Mouse (Mus musculus) MEL (cell line): ENCODE measurements around the gene Uprt. TPM values are rescaled to one million over a fixed set of nuclear protein-coding genes. Genes with fewer than 3 reads are reported as not detected.

Experiments
- DNase-seq: peaks from one replicate; pipeline ENCODE4 v3.0.0; 2011; ENCODE audit warnings: low read depth, low spot score
- H3K27ac ChIP-seq: 2 replicates; pipeline ENCODE4 v1.5.1; 2012; ENCODE audit warnings: low read depth, mild to moderate bottlenecking, control low read depth, low read length, moderate library complexity; ENCODE audit not compliant: control insufficient read depth
- H3K27me3 ChIP-seq, 2 experiments: fragments of 150-350 bp in 1 of 2; sonication (generic) in 1 of 2; 2 replicates each; pipeline ENCODE4 v1.6.1; 2012; ENCODE audit warnings: low read length in 2 of 2, mild to moderate bottlenecking in 2 of 2, improper control_type of control experiment in 1 of 2, moderate library complexity in 1 of 2; ENCODE audit not compliant: insufficient read depth in 2 of 2, control insufficient read depth in 1 of 2
- H3K36me3 ChIP-seq, 2 experiments: 2 replicates each; pipeline ENCODE4 v1.6.1; 2012 to 2014; ENCODE audit warnings: low read length in 2 of 2, improper control_type of control experiment in 1 of 2, inconsistent platforms in 1 of 2, mild to moderate bottlenecking in 1 of 2; ENCODE audit not compliant: insufficient read depth in 2 of 2, control insufficient read depth in 1 of 2
- H3K4me1 ChIP-seq, 2 experiments: fragments of 150-350 bp in 1 of 2; sonication (generic) in 1 of 2; 2 replicates each; pipeline ENCODE4 v1.6.1; 2012; ENCODE audit warnings: low read length in 2 of 2, improper control_type of control experiment in 1 of 2, mild to moderate bottlenecking in 1 of 2; ENCODE audit not compliant: insufficient read depth in 2 of 2, control insufficient read depth in 1 of 2
- H3K4me3 ChIP-seq, 2 experiments: fragments of 150-350 bp in 1 of 2; sonication (generic) in 1 of 2; 2 replicates each; pipeline ENCODE4 v1.5.1; 2012; ENCODE audit warnings: low read depth in 2 of 2, low read length in 2 of 2, mild to moderate bottlenecking in 2 of 2, moderate library complexity in 2 of 2, control low read depth in 1 of 2, improper control_type of control experiment in 1 of 2; ENCODE audit not compliant: control insufficient read depth in 1 of 2, insufficient read depth in 1 of 2
- H3K79me2 ChIP-seq: 2 replicates; pipeline ENCODE4 v1.6.1; 2012; ENCODE audit warnings: mild to moderate bottlenecking, low read length, moderate library complexity; ENCODE audit not compliant: control insufficient read depth, poor library complexity, insufficient read depth
- H3K9ac ChIP-seq: 2 replicates; pipeline ENCODE4 v1.6.1; 2012; ENCODE audit warnings: low read depth, mild to moderate bottlenecking, control low read depth, low read length, moderate library complexity; ENCODE audit not compliant: control insufficient read depth, poor library complexity, severe bottlenecking
- H3K9me3 ChIP-seq: fragments of 150-350 bp; sonication (generic); replicated peaks from 2 replicates; pipeline ENCODE4 v1.6.1; 2012; ENCODE audit warnings: mild to moderate bottlenecking, low read length, improper control_type of control experiment, moderate library complexity; ENCODE audit not compliant: insufficient read depth
- BHLHE40 ChIP-seq: IDR thresholded peaks from 2 replicates; pipeline ENCODE4 v1.6.1; 2012; ENCODE audit warnings: low read depth, mild to moderate bottlenecking, inconsistent platforms, low read length, improper control_type of control experiment, borderline replicate concordance
- CHD1 ChIP-seq: IDR thresholded peaks from 2 replicates; pipeline ENCODE4 v1.6.1; 2012; ENCODE audit warnings: low read depth, mild to moderate bottlenecking, inconsistent platforms, low read length, improper control_type of control experiment
- CHD2 ChIP-seq: IDR thresholded peaks from 2 replicates; pipeline ENCODE4 v1.6.1; 2011; ENCODE audit warnings: low read length, improper control_type of control experiment
- E2F4 ChIP-seq: IDR thresholded peaks from 2 replicates; pipeline ENCODE4 v1.6.1; 2011; ENCODE audit warnings: low read depth, low read length, improper control_type of control experiment, borderline replicate concordance
- EP300 ChIP-seq, 2 experiments: IDR thresholded peaks; 2 replicates each; pipeline ENCODE4 v1.6.1; 2011; ENCODE audit warnings: improper control_type of control experiment in 2 of 2, low read length in 2 of 2, low read depth in 1 of 2, mild to moderate bottlenecking in 1 of 2
- ETS1 ChIP-seq: IDR thresholded peaks from 2 replicates; pipeline ENCODE4 v1.6.1; 2012; ENCODE audit warnings: low read depth, mild to moderate bottlenecking, inconsistent platforms, low read length, improper control_type of control experiment, moderate library complexity
- HCFC1 ChIP-seq: IDR thresholded peaks from 2 replicates; pipeline ENCODE4 v1.6.1; 2012; ENCODE audit warnings: low read depth, mild to moderate bottlenecking, inconsistent platforms, low read length, improper control_type of control experiment, moderate library complexity
- KAT2A ChIP-seq: conservative IDR thresholded peaks from 2 replicates; pipeline ENCODE4 v1.6.1; 2012; ENCODE audit warnings: low read depth, low read length, improper control_type of control experiment, inconsistent platforms
- MAX ChIP-seq: IDR thresholded peaks from 2 replicates; pipeline ENCODE4 v1.6.1; 2011; ENCODE audit warnings: low read length, improper control_type of control experiment
- MEF2A ChIP-seq: IDR thresholded peaks from 2 replicates; pipeline ENCODE4 v1.6.1; 2014; ENCODE audit warnings: low read depth, mild to moderate bottlenecking, inconsistent platforms, low read length, improper control_type of control experiment; ENCODE audit not compliant: poor library complexity, insufficient replicate concordance, severe bottlenecking; ENCODE audit errors: extremely low read depth
- MXI1 ChIP-seq: IDR thresholded peaks from 2 replicates; pipeline ENCODE4 v1.6.1; 2011; ENCODE audit warnings: mild to moderate bottlenecking, low read depth, low read length, improper control_type of control experiment
- MYB ChIP-seq: IDR thresholded peaks from 2 replicates; pipeline ENCODE4 v1.6.1; 2011; ENCODE audit warnings: mild to moderate bottlenecking, low read depth, low read length, improper control_type of control experiment
- NELFE ChIP-seq: IDR thresholded peaks from 2 replicates; pipeline ENCODE4 v1.6.1; 2011; ENCODE audit warnings: low read depth, low read length, improper control_type of control experiment
- NRF1 ChIP-seq: IDR thresholded peaks from 2 replicates; pipeline ENCODE4 v1.6.1; 2014; ENCODE audit warnings: low read depth, mild to moderate bottlenecking, inconsistent platforms, low read length, improper control_type of control experiment, moderate library complexity; ENCODE audit not compliant: poor library complexity, insufficient read depth, severe bottlenecking
- POLR2A ChIP-seq, 2 experiments: IDR thresholded peaks; 2 replicates each; pipeline ENCODE4 v1.6.1; 2011 to 2012; ENCODE audit warnings: low read length in 2 of 2, mild to moderate bottlenecking in 2 of 2, control low read depth in 1 of 2, improper control_type of control experiment in 1 of 2, low read depth in 1 of 2, moderate library complexity in 1 of 2; ENCODE audit not compliant: control insufficient read depth in 1 of 2, insufficient read depth in 1 of 2, poor library complexity in 1 of 2
- POLR2AphosphoS5 ChIP-seq: IDR thresholded peaks from 2 replicates; pipeline ENCODE4 v1.6.1; 2012; ENCODE audit warnings: low read depth, borderline replicate concordance, mild to moderate bottlenecking, inconsistent platforms, low read length, moderate library complexity, mixed read lengths
- RCOR1 ChIP-seq: IDR thresholded peaks from 2 replicates; pipeline ENCODE4 v1.6.1; 2012; ENCODE audit warnings: low read depth, mild to moderate bottlenecking, inconsistent platforms, low read length, improper control_type of control experiment
- SMC3 ChIP-seq: IDR thresholded peaks from 2 replicates; pipeline ENCODE4 v1.6.1; 2011; ENCODE audit warnings: low read depth, low read length, improper control_type of control experiment
- TAL1 ChIP-seq: IDR thresholded peaks from 2 replicates; pipeline ENCODE4 v1.6.1; 2012; ENCODE audit warnings: mild to moderate bottlenecking, inconsistent platforms, low read length, moderate library complexity, mixed read lengths
- TBP ChIP-seq: IDR thresholded peaks from 2 replicates; pipeline ENCODE4 v1.8.0; 2011; ENCODE audit warnings: low read depth, low read length, improper control_type of control experiment
- UBTF ChIP-seq: IDR thresholded peaks from 2 replicates; pipeline ENCODE4 v1.6.1; 2012; ENCODE audit warnings: low read depth, mild to moderate bottlenecking, inconsistent platforms, low read length, improper control_type of control experiment, moderate library complexity, borderline replicate concordance; ENCODE audit not compliant: insufficient read depth
- USF2 ChIP-seq, 2 experiments: IDR thresholded peaks; 2 replicates each; pipeline ENCODE4 v1.6.1; 2011 to 2012; ENCODE audit warnings: improper control_type of control experiment in 2 of 2, low read length in 2 of 2, borderline replicate concordance in 1 of 2, inconsistent platforms in 1 of 2, low read depth in 1 of 2, mild to moderate bottlenecking in 1 of 2; ENCODE audit not compliant: insufficient read depth in 1 of 2
- ZC3H11A ChIP-seq: IDR thresholded peaks from 2 replicates; pipeline ENCODE4 v1.6.1; 2012; ENCODE audit warnings: low read depth, mild to moderate bottlenecking, inconsistent platforms, low read length, improper control_type of control experiment
- polyA plus RNA-seq, 2 experiments: library from polyadenylated mRNA; stranded (reverse) in 1 of 2; unstranded in 1 of 2; fragments of >175 nt in 1 of 2; fragments of >200 nt in 1 of 2; gene quantifications; 2 replicates each; pipeline versions ENCODE4 v1.2.1 to v1.2.4; 2012; ENCODE audit warnings: low replicate concordance in 2 of 2, low read depth in 1 of 2; ENCODE audit not compliant: insufficient read length in 2 of 2, insufficient read depth in 1 of 2, missing spikeins in 1 of 2
- total RNA-seq: library from RNA; depleted of rRNA; stranded (reverse); fragments of 300-350 nt; gene quantifications from 2 replicates; pipeline ENCODE4 v1.2.3, GENCODE M21; 2012

The Uprt gene
- total and polyA plus RNA-seq, 3 experiments = 4.4 to 7.1 TPM; not detected in 1

- DNase-seq = no peak
- no peak overlapping the region for H3K9ac ChIP-seq
- no peaks in the 10 kb centered on the region for H3K36me3 ChIP-seq
- H3K4me3 ChIP-seq = no peak overlapping the region
- no peak overlapping the region for H3K27ac ChIP-seq
- H3K79me2 ChIP-seq = no peaks in the 10 kb centered on the region
- TF ChIP-seq HCFC1 (no peak), MEF2A (no peak), BHLHE40 (no peak), EP300 (IDR thresholded peaks at IDR 0.05; ENCODE audit: low read depth in 1 of 2, low read length in 2 of 2) (no peak), TBP (no peak), E2F4 (no peak), ZC3H11A (no peak), MAX (no peak), MYB (no peak), UBTF (no peak), NRF1 (no peak), POLR2AphosphoS5 (no peak), USF2 (IDR thresholded peaks at IDR 0.05; ENCODE audit: borderline replicate concordance in 1 of 2, insufficient read depth in 1 of 2, low read depth in 1 of 2, low read length in 2 of 2) (no peak), ETS1 (no peak), MXI1 (no peak), NELFE (no peak), CHD1 (no peak)
- H3K9me3 ChIP-seq = no peaks in the 10 kb centered on the region
- H3K4me1 ChIP-seq = no peaks in the 10 kb centered on the region
- no peaks in the 10 kb centered on the region; a peak in 1 of 4 replicates for H3K27me3 ChIP-seq
These were observed 30.2 kb upstream of the Uprt start for GRCm38 (mm10) chrX:104452433-104452832.

GRCm38 (mm10) chrX:104461755-104462154 lies 20.9 kb upstream of the Uprt start:
- H3K79me2 ChIP-seq = no peaks in the 10 kb centered on the region
- H3K9me3 ChIP-seq = no peaks in the 10 kb centered on the region
- no peak overlapping the region for H3K9ac ChIP-seq
- H3K27ac ChIP-seq = no peak overlapping the region
- no peaks in the 10 kb centered on the region for H3K4me1 ChIP-seq
- no peak for TF ChIP-seq SMC3
- TF ChIP-seq KAT2A = no peak
- TF ChIP-seq ZC3H11A = no peak
- no peak for TF ChIP-seq EP300 (IDR thresholded peaks at IDR 0.05; ENCODE audit: low read depth in 1 of 2, low read length in 2 of 2)
- no peak for TF ChIP-seq POLR2A (IDR thresholded peaks at IDR 0.05; ENCODE audit: control insufficient read depth in 1 of 2, insufficient read depth in 1 of 2, low read depth in 1 of 2, low read length in 2 of 2, poor library complexity in 1 of 2)
- no peak for TF ChIP-seq CHD2
- no peak for TF ChIP-seq RCOR1
- no peak for TF ChIP-seq TAL1
- H3K4me3 ChIP-seq = no peak overlapping the region
- DNase-seq = no peak
- H3K27me3 ChIP-seq = no peaks in the 10 kb centered on the region
- H3K36me3 ChIP-seq = no peaks in the 10 kb centered on the region
